In genomic region chr13:107923129-107924114, GRCm38 (mm10) we compare ENCODE assay signal across 8 mouse cellular contexts.
DNase-seq lines count a peak whose midpoint lies in the region; ATAC-seq lines count a peak whose summit lies in the region.

No protein-coding gene starts in this region.

- intact Hi-C loops in gastrocnemius, postnatal 14 days (cut with DNase I; ENCODE audit: low total_unique reads), result no loop called here

- ATAC-seq in megakaryocyte, adult 5-6 weeks (ENCODE audit: poor library complexity, severe bottlenecking), result peak; percentile 45; the same call in 1 of the 2 replicates

- peak; percentile 50 for DNase-seq in adrenal gland, postnatal 14 days
- no peak for DNase-seq in adrenal gland, adult 18-20 months (ENCODE audit: low spot score in 2 of 2)
- DNase-seq in right cerebral cortex, adult 18-20 months, result peak; percentile 20
- no peak for DNase-seq in right cerebral cortex, postnatal 14 days
- peak; percentile 49 for DNase-seq in gastrocnemius, postnatal 14 days
- no peak for DNase-seq in thymus, adult 18-20 months
- no peak for DNase-seq in thymus, postnatal 14 days

Comparison
In these comparisons a context has a peak if more than half of its experiments do, and no peak if none do; other contexts are left out.
1. DNase-seq: peak in adrenal gland, postnatal 14 days (single experiment), right cerebral cortex, adult 18-20 months (single experiment) and gastrocnemius, postnatal 14 days (single experiment); none in adrenal gland, adult 18-20 months (0 of 2), right cerebral cortex, postnatal 14 days (single experiment), thymus, adult 18-20 months (0 of 2) and thymus, postnatal 14 days (single experiment).